Mouse (Mus musculus) lung, postnatal 0 days (tissue): Measurements from ENCODE around the gene Ovol1.

Experiments used
- CTCF ChIP-seq: IDR thresholded peaks from 2 replicates; pipeline ENCODE4 v1.5.1; 2016; ENCODE audit warnings: antibody characterized with exemption, mild to moderate bottlenecking
- EP300 ChIP-seq: IDR thresholded peaks from 2 replicates; pipeline ENCODE4 v1.6.1; 2016; ENCODE audit warnings: antibody characterized with exemption, mild to moderate bottlenecking, control low read depth

DNA sequence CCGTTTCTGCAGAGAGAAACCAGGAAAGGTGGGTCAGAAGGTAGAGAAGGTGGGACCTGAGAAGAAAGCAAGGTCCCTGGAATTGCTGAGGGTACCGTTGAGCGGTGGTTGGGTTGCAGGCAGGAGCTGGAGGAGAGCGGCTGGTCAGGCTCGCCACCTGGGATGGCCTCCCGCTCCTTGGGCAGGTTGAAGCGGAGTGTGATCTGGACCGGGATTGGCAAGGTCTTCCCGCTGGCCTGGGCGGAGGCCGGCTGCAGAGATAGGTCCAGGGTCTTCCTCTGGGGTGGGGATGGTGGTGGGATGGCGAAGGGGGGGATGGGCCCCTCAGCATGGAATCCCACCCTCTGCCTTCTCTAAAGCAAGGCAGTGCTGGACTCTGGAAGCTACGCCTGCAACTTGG, 48.3 kb upstream of the Ovol1 start:
- TF ChIP-seq CTCF = no peak
- TF ChIP-seq EP300 = no peak
